Mouse (Mus musculus) kidney, postnatal 36 days (tissue): ENCODE measurements around the gene Fam240b.
A peak's percentile ranks its signal among the peaks of the same experiment; 100 is the strongest.
"Not testable (repeated sequence)": the region's sequence is repeated elsewhere in the genome, so short reads cannot be mapped to it uniquely, and the experiment has no call there.

Experiments used
- DNase-seq, 2 experiments: peaks; one replicate each; pipeline ENCODE4 v3.0.0; 2021 to 2022; ENCODE audit warnings: mixed read lengths in 2 of 2

The Fam240b gene

DNA sequence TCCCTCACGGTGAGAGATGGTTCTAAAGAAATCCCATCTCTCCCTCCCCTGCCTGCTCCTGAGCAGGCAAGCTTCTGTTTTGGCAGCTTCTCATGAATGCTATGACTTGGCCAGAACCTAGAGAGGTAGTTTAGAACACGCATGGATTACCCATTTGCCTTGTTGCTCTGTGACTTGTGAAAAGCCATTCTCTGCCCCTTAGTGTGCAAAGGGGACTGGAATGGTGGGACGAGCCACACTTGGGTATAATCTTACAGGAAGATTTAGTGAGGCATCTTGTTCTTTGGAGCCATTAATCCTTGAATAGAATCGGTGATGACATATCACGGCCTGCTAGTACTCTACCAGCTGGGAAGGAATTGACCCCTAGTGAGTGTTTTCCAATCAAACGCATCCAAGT, at the start of gene Fam240b:
Fam240b (minus strand) TSS at position 101 of the 400 bp plus-strand sequence.
- no peak for DNase-seq

DNA sequence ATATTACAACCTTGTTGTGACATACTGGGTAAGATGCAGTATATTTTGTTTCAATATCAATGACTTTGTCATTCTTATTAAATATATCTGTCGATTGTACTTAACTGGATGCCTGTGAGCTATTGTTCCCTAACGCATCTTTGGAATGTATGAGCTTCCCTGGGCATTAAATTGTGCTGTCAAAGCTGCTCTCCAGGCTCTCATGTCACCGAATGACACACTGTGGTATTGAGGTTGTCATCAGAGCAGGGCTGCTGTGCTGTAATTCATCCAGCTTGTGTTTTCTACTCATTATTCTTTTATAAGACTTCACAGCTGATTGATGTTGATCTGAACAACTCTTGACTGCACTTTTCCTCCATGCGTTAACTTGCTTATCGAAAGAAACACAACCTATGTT, 32.5 kb upstream of the Fam240b start:
- no peak for DNase-seq

- no peak for DNase-seq
Observed at GRCm38 (mm10) chr13:64526515-64527285, 29.1 kb upstream of the Fam240b start.

GRCm38 (mm10) chr13:64514247-64514646, 16.7 kb upstream of the Fam240b start:
- DNase-seq: no peak

DNA sequence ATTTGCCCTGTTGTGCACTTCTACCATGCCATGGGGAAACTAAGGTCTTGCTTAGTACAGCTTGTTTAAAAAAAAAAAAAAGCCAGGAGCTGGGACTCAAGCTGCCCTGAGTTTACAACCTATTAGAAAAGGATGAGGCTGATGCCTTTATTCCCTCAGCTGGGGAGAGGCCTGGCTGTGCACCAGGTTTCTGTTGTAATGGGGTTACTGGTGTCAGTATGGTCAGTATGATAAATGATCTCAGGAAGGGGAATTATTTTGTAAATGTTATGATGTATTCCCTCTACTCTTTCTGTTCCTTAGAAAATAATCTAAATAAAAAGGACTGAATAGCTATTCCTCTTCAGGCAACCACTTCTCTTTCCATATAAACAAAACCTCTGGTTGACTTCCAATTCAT, 14.0 kb upstream of the Fam240b start:
- DNase-seq: no peak

GRCm38 (mm10) chr13:64507361-64507760, 9.8 kb upstream of the Fam240b start:
- DNase-seq: peak in 1 of 2 experiments; percentile 2

DNA sequence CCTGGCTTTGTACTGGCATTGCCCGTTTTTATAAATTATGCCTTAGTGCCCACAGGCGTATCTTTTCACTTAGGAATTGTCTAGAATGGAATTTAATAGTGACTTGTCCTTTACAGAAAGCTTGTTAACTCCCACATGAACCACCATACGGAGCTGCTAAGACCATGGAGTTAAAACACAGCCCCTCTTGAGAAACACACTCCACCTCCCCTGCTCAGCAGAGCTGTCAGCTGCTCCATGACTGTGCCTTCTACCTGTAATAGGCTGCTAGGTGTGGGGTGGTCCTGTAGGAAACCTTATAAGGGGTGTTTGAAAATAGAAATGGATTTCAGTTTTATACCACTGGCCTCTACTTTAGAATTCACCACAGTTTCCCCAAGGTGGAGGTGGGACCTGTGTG, 5.2 kb upstream of the Fam240b start:
- no peak for DNase-seq

- no peak for DNase-seq
Observed at GRCm38 (mm10) chr13:64493586-64493985, 4.0 kb downstream of the Fam240b start.

DNA sequence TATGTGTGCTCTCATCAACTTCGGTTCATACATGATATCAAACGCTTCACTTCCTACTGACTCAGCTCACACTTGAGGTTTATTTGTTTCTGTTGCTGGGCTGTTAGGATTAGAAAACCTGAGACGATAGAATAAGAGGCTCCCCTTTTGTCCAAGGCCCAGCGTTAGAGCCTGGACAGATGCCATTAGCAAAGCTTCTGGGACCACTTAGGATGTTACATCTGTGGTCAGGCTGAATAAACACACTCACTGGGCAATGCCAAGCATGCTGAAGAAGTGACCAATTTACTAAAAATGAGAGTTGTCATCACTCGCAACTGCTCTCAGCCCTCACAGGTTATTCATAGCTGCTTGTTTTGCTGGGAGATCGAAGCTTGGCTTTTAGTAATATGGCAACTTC, 7.7 kb downstream of the Fam240b start:
- no peak for DNase-seq

DNA sequence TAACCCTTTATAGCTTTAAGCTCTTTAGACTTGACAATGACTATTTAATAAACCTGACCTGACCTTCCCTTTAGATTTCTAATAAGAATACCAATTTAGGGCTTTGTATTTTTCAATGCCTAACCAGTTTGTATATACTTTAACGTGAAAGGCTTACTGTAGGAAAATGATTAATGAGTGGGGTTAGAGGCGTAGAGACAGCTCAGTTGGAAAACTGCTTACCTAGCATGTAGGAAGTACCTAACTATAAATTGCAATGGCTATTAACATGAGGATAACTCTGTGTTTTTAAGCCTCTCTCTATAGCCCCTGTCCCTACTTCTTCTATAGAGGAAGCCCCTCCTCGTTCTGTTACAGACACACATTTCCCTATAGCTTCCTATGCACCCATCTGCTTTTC, 17.6 kb downstream of the Fam240b start:
- no peak for DNase-seq

- DNase-seq: no peak
Observed at GRCm38 (mm10) chr13:64477968-64478367, 19.6 kb downstream of the Fam240b start.

DNA sequence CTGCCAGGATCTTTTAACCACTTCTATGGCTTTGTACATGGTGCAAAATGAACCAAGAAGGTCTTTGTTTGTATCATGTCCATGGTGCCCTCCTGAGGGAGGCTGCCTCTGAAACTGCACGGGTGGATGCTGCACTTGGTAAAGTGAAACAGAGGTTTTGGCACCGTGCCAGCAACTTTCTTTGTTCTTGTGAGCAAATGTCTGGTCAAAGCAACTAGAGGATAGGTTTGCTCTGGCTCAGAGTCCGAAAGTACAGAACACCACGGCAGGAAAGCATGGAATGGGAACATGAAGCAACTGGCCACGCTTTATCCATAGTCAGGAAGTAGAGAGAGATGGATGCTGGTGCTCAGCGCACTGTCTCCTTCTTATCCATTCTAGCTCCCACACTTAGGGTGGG, 29.7 kb downstream of the Fam240b start:
- DNase-seq: peak in 1 of 2 experiments; percentile 44

DNA sequence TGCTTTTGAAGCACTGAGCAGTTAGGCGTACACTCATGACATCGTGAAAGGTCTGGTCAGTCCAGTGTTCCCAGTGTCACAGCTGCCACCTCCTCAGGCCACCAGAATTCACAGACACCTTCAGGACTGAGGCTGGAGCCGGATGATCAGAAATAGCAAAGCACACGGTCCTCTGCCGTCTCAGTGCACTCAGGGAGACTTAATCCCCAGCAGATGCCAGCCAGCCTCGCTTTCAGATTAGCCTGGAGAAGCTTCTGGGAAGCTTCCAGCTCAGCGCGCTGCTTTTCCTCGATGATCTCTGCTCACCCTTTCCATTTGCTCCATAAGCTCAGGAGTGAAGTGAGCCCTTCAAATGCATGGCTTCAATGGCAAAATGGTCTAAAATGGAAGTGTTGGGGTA, 32.4 kb downstream of the Fam240b start:
- no peak for DNase-seq

GRCm38 (mm10) chr13:64462581-64462980, 35.0 kb downstream of the Fam240b start:
- peak; percentile 36 to 49 for DNase-seq

DNA sequence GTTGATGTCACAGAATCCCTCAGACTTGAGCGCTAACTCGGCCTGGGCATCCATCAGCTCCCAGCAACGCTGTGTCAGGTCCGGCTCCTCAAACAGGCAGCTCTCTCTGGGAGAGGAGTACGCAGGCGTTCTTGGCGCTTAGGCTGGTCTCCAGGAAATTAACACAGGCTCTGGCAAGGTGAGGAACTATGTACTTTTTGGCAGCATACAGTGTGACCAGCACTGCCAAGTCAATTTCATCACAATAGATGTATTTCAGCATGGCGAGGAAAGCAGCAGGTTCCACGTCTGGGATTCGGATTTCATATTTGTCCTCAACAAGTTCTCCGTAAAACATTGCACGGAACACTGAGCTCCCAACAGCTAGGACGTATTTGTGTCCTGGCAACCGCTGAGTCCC, 39.4 kb downstream of the Fam240b start:
- DNase-seq: no peak

- DNase-seq: not testable (repeated sequence)
Observed at GRCm38 (mm10) chr13:64457225-64457978, 40.2 kb downstream of the Fam240b start.

DNA sequence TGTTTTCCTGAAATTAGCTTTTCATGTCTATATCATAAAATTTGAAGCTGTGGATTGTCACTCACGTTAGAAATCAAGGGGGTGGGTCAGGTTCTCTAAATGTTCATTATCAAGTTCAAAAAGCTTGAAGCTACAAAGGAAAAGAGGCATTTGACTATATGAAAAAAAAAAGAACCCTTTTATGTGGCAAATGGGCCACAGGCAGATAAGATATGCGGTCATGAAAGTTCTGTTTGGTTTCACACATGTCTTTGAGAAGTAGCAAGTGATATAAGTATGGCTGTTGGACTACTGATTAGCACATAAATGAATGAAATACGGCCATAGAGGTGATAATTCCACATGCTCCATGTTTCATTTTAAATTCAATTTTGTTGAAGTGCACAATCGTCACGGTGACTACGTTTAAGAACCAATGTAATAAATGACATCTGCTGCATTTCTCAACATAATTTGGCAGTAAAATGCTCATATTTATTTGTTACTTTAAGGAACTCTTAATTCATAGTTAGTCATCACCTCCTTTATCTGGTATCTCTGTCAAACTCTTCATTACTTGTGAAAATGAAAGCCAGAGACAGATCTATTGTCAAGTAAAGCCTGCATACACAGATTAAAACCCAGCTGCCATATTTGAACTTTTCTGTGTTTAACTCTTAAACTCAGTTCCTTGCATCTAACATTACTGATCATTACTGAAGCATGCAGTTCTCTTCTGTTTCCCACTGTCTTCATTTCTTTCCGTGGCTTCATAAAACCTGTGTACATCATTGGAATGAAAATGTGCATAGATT, 47.4 kb downstream of the Fam240b start:
- DNase-seq: no peak

GRCm38 (mm10) chr13:64448729-64449128, 48.9 kb downstream of the Fam240b start:
- no peak for DNase-seq

DNA sequence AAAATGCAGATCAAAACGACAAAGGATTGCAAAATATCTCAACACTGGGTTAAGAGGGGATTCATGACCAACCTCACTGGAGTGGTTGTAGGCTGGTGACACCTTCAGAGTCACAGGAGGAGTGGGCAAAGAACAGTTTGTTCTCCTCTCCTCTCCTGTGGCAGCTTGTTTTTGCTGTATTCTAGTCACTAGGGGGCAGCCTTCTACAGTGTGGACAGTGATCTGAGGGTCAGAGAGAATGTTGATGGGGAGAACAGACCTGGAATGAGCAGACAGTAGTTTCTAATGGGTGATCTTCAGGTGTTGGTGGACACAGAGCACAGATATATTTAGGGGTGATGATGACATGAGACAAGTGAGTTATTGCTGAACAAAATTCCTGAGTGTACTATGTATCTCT, 49.6 kb downstream of the Fam240b start:
- DNase-seq: peak; percentile 24 to 51

DNA sequence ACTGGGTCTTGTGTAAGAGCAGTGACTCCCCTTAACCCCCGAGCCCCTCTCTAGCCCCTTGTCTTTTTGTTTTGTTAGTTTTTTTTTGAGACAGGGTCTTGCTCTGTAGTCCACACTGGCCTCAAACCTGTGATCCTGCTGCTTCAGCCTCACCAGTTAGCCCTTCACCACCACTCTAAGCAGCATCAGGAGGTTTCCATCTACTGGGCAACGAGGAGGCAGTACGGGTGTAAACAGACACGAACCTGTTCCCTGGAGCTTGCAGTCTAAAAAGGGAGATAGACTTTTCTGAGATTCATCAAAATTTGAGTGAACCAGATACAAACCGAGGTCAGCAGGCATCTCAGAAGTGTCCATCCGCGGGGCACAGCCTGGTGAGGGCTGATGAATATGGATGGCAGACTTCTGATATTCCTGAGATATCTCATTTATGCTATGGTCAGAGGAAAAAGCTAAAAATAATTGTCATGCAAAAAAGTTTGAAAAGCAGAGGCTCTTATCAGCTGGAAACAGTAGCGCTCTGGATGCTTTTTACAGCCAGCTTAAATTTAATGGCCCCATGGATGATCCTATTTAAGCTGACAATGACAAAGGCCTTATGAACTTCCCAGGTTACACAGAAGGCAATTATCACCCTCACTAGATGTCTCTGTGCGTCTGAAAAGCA, 52.2 kb downstream of the Fam240b start:
- DNase-seq: no peak

GRCm38 (mm10) chr13:64443263-64443894, 54.2 kb downstream of the Fam240b start:
- DNase-seq: peak; percentile 62 to 85

GRCm38 (mm10) chr13:64440592-64440991, 57.0 kb downstream of the Fam240b start:
- no peak for DNase-seq
